Mouse (Mus musculus) liver, embryonic 11.5 days (tissue): ENCODE data around the gene Pcbp1. TPM values are rescaled to one million over a fixed set of nuclear protein-coding genes. Genes with fewer than 3 reads are reported as not detected.

Experiments
- ATAC-seq: fragments of 200-750 bp; cut with Nextera tagmentation; replicated peaks from 2 replicates; pipeline ENCODE4 v1.8.0; 2017; ENCODE audit warnings: moderate number of reproducible peaks, mild to moderate bottlenecking, moderate TSS enrichment, moderate library complexity; ENCODE audit not compliant: low FRiP score
- DNase-seq: peaks from one replicate; pipeline ENCODE4 v3.0.0-alpha.2; 2017; ENCODE audit warnings: low spot score
- H3K27ac ChIP-seq: fragments of 300-500 bp; sonication (generic); 2 replicates; pipeline ENCODE4 v1.5.1; 2014; ENCODE audit warnings: mild to moderate bottlenecking, low read depth, low read length, control low read depth
- H3K27me3 ChIP-seq: fragments of 300-500 bp; sonication (generic); replicated peaks from 2 replicates; pipeline ENCODE4 v1.6.1; 2014; ENCODE audit warnings: low read length, mixed read lengths; ENCODE audit not compliant: control insufficient read depth, insufficient read depth
- H3K36me3 ChIP-seq: fragments of 300-500 bp; sonication (generic); 2 replicates; pipeline ENCODE4 v1.6.1; 2014; ENCODE audit warnings: mild to moderate bottlenecking, low read length, moderate library complexity, mixed read lengths; ENCODE audit not compliant: control insufficient read depth, insufficient read depth
- H3K4me1 ChIP-seq: fragments of 300-500 bp; sonication (generic); replicated peaks from 2 replicates; pipeline ENCODE4 v1.6.1; 2014; ENCODE audit warnings: low read length, mixed read lengths; ENCODE audit not compliant: control insufficient read depth, insufficient read depth
- H3K4me2 ChIP-seq: fragments of 300-500 bp; sonication (generic); 2 replicates; pipeline ENCODE4 v1.6.1; 2014; ENCODE audit warnings: mild to moderate bottlenecking, control low read depth, moderate library complexity
- H3K4me3 ChIP-seq: fragments of 300-500 bp; sonication (generic); 2 replicates; pipeline ENCODE4 v1.5.1; 2014; ENCODE audit warnings: low read depth, low read length, control low read depth
- H3K9ac ChIP-seq: fragments of 300-500 bp; sonication (generic); 2 replicates; pipeline ENCODE4 v1.6.1; 2014; ENCODE audit warnings: low read depth, low read length, control low read depth
- H3K9me3 ChIP-seq: fragments of 300-500 bp; sonication (generic); 2 replicates; pipeline ENCODE4 v1.6.1; 2016; ENCODE audit warnings: low read length, inconsistent platforms, mixed read lengths; ENCODE audit not compliant: control insufficient read depth
- WGBS: fragments of 180-500 bp; shearing (Covaris S2); extraction: QIAGEN DNeasy Blood & Tissue Kit; methylation state at CpG from one replicate; pipeline ENCODE4 v1.1.7; 2014; 5-methylcytosine and 5-hydroxymethylcytosine counted together
- polyA plus RNA-seq: library from polyadenylated mRNA; unstranded; fragments of >200 nt; fragmentation: Nextera tagmentation; extraction: Ambion mirVana; gene quantifications from 2 replicates; pipeline ENCODE4 v1.2.1, GENCODE M21; 2014

The Pcbp1 gene
- polyA plus RNA-seq, 1 experiment from 2014 or later, result 543 TPM

- Histone ChIP-seq H3K27me3 (no peaks in the 10 kb centered on the region), H3K4me3 (no peak overlapping the region), H3K4me1 (peaks cover 18% of the 10 kb centered on the region), H3K9ac (no peak overlapping the region), H3K9me3 (no peaks in the 10 kb centered on the region), H3K36me3 (no peaks in the 10 kb centered on the region), H3K4me2 (no peak overlapping the region), H3K27ac (no peak overlapping the region)
- no peak for DNase-seq
- ATAC-seq, result no peak
- WGBS, result 71% methylated on average over 7 of the region's 7 CpGs
Measured at GRCm38 (mm10) chr6:86505671-86506070, 20.4 kb downstream of the Pcbp1 start.

- no peaks in the 10 kb centered on the region for H3K27me3 ChIP-seq
- no peak overlapping the region for H3K9ac ChIP-seq
- no peak overlapping the region for H3K4me3 ChIP-seq
- no peak overlapping the region for H3K4me2 ChIP-seq
- peaks cover 7% of the 10 kb centered on the region; the same call in 1 of the 2 replicates for H3K4me1 ChIP-seq
- ATAC-seq, result no peak
- WGBS, result 68% methylated on average over 4 of the region's 4 CpGs
- no peak for DNase-seq
- no peaks in the 10 kb centered on the region for H3K9me3 ChIP-seq
- H3K27ac ChIP-seq, result no peak overlapping the region
- no peaks in the 10 kb centered on the region for H3K36me3 ChIP-seq
Measured at GRCm38 (mm10) chr6:86503513-86503912, 22.6 kb downstream of the Pcbp1 start.

- ATAC-seq (no peak), DNase-seq (no peak)
- H3K9me3 ChIP-seq, result no peaks in the 10 kb centered on the region
- H3K4me3 ChIP-seq, result no peak overlapping the region
- peaks cover 4% of the 10 kb centered on the region; the same call in 1 of the 2 replicates for H3K4me1 ChIP-seq
- H3K27me3 ChIP-seq, result no peaks in the 10 kb centered on the region
- H3K27ac ChIP-seq, result no peak overlapping the region
- no peaks in the 10 kb centered on the region for H3K36me3 ChIP-seq
- H3K4me2 ChIP-seq, result no peak overlapping the region; the same call in 1 of the 2 replicates
- H3K9ac ChIP-seq, result no peak overlapping the region
- WGBS, result 65% methylated on average over 5 of the region's 5 CpGs
Measured at GRCm38 (mm10) chr6:86499571-86500109, 26.5 kb downstream of the Pcbp1 start.

- no peak for ATAC-seq
- H3K9ac ChIP-seq, result peak overlapping the region; percentile 52; the same call in 1 of the 2 replicates
- no peak overlapping the region for H3K4me3 ChIP-seq
- no peak overlapping the region for H3K27ac ChIP-seq
- peaks cover 9% of the 10 kb centered on the region for H3K4me1 ChIP-seq
- no peak for DNase-seq
- WGBS, result 69% methylated on average over 11 of the region's 11 CpGs
- H3K4me2 ChIP-seq, result peak overlapping the region; percentile 61
- H3K36me3 ChIP-seq, result no peaks in the 10 kb centered on the region
- no peaks in the 10 kb centered on the region for H3K27me3 ChIP-seq
- no peaks in the 10 kb centered on the region for H3K9me3 ChIP-seq
Measured at GRCm38 (mm10) chr6:86497942-86498732, 28.0 kb downstream of the Pcbp1 start.

- H3K4me1 ChIP-seq, result peaks cover 9% of the 10 kb centered on the region
- H3K27ac ChIP-seq, result peak overlapping the region; percentile 56; the same call in 1 of the 2 replicates
- H3K4me3 ChIP-seq, result peak overlapping the region; percentile 31
- peak overlapping the region; percentile 61 for H3K4me2 ChIP-seq
- H3K27me3 ChIP-seq, result no peaks in the 10 kb centered on the region
- peak overlapping the region; percentile 52; the same call in 1 of the 2 replicates for H3K9ac ChIP-seq
- no peaks in the 10 kb centered on the region for H3K9me3 ChIP-seq
- ATAC-seq (peak; percentile 38; the same call in 1 of the 2 replicates), DNase-seq (peak; percentile 44)
- H3K36me3 ChIP-seq, result no peaks in the 10 kb centered on the region
- WGBS, result 17% methylated on average over 13 of the region's 13 CpGs
Measured at GRCm38 (mm10) chr6:86497071-86497815, 28.9 kb downstream of the Pcbp1 start.

- Histone ChIP-seq H3K27ac (peak overlapping the region; percentile 56; the same call in 1 of the 2 replicates), H3K9me3 (no peaks in the 10 kb centered on the region), H3K4me2 (peak overlapping the region; percentile 61), H3K9ac (peak overlapping the region; percentile 52; the same call in 1 of the 2 replicates), H3K36me3 (no peaks in the 10 kb centered on the region), H3K27me3 (no peaks in the 10 kb centered on the region), H3K4me3 (peak overlapping the region; percentile 31), H3K4me1 (peaks cover 9% of the 10 kb centered on the region)
- no peak for DNase-seq
- WGBS, result 72% methylated on average over 5 of the region's 5 CpGs
- no peak for ATAC-seq
Measured at GRCm38 (mm10) chr6:86496585-86496984, 29.5 kb downstream of the Pcbp1 start.

- 85% methylated on average over 8 of the region's 8 CpGs for WGBS
- no peak overlapping the region for H3K4me3 ChIP-seq
- H3K4me2 ChIP-seq, result no peak overlapping the region; the same call in 1 of the 2 replicates
- DNase-seq (no peak), ATAC-seq (no peak)
- no peaks in the 10 kb centered on the region for H3K27me3 ChIP-seq
- H3K9ac ChIP-seq, result no peak overlapping the region; the same call in 1 of the 2 replicates
- H3K36me3 ChIP-seq, result no peaks in the 10 kb centered on the region
- H3K4me1 ChIP-seq, result peaks cover 9% of the 10 kb centered on the region
- H3K27ac ChIP-seq, result no peak overlapping the region
- H3K9me3 ChIP-seq, result no peaks in the 10 kb centered on the region
Measured at GRCm38 (mm10) chr6:86496127-86496526, 30.0 kb downstream of the Pcbp1 start.

GRCm38 (mm10) chr6:86495661-86496060 is 30.5 kb downstream of the Pcbp1 start:
- Histone ChIP-seq H3K4me3 (no peak overlapping the region), H3K4me1 (peaks cover 9% of the 10 kb centered on the region), H3K9me3 (no peaks in the 10 kb centered on the region), H3K36me3 (no peaks in the 10 kb centered on the region), H3K27ac (no peak overlapping the region), H3K9ac (no peak overlapping the region), H3K4me2 (no peak overlapping the region), H3K27me3 (no peaks in the 10 kb centered on the region)
- no peak for DNase-seq
- WGBS, result 74% methylated on average over 3 of the region's 3 CpGs
- no peak for ATAC-seq
